Mouse (Mus musculus): ENCODE measurements around the gene Cx3cl1. TPM values are rescaled to one million over a fixed set of nuclear protein-coding genes. Genes with fewer than 3 reads are reported as not detected.
A peak's percentile ranks its signal among the peaks of the same experiment; 100 is the strongest.

Gene Cx3cl1
- polyA plus RNA-seq, 1 experiment from 2014 or later, result 4.5 TPM

- peaks cover 29% of the 10 kb centered on the region for H3K27me3 ChIP-seq (replicated peaks; ENCODE audit: low read depth, poor library complexity, severe bottlenecking)
- WGBS, result 53% methylated on average over 5 of the region's 5 CpGs
- H3K4me3 ChIP-seq, result no peak overlapping the region
- peaks cover 40% of the 10 kb centered on the region for H3K4me1 ChIP-seq
- no peaks in the 10 kb centered on the region for H3K9me3 ChIP-seq
- no peak for DNase-seq (ENCODE audit: low spot score)
- H3K27ac ChIP-seq (replicated peaks), result peak overlapping the region; percentile 2
- H3K36me3 ChIP-seq (replicated peaks), result no peaks in the 10 kb centered on the region
Measured at GRCm38 (mm10) chr8:94778473-94778872, 6.7 kb downstream of the Cx3cl1 start.

GRCm38 (mm10) chr8:94778895-94779533 is 7.2 kb downstream of the Cx3cl1 start:
- Histone ChIP-seq H3K4me1 (peaks cover 35% of the 10 kb centered on the region), H3K9me3 (no peaks in the 10 kb centered on the region), H3K36me3 (replicated peaks) (no peaks in the 10 kb centered on the region), H3K27me3 (replicated peaks; ENCODE audit: low read depth, poor library complexity, severe bottlenecking) (peaks cover 23% of the 10 kb centered on the region), H3K4me3 (no peak overlapping the region), H3K27ac (replicated peaks) (peak overlapping the region; percentile 2)
- no peak for DNase-seq (ENCODE audit: low spot score)
- 74% methylated on average over 10 of the region's 10 CpGs for WGBS

DNA sequence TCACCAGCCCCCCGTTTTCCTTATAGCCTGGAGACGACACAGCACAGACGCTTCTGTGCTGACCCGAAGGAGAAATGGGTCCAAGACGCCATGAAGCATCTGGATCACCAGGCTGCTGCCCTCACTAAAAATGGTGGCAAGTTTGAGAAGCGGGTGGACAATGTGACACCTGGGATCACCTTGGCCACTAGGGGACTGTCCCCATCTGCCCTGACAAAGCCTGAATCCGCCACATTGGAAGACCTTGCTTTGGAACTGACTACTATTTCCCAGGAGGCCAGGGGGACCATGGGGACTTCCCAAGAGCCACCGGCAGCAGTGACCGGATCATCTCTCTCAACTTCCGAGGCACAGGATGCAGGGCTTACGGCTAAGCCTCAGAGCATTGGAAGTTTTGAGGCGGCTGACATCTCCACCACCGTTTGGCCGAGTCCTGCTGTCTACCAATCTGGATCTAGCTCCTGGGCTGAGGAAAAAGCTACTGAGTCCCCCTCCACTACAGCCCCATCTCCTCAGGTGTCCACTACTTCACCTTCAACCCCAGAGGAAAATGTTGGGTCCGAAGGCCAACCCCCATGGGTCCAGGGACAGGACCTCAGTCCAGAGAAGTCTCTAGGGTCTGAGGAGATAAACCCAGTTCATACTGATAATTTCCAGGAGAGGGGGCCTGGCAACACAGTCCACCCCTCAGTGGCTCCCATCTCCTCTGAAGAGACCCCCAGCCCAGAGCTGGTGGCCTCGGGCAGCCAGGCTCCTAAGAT is 7.9 kb downstream of the Cx3cl1 start:
- peaks cover 16% of the 10 kb centered on the region for H3K27me3 ChIP-seq (replicated peaks; ENCODE audit: low read depth, poor library complexity, severe bottlenecking)
- H3K27ac ChIP-seq (replicated peaks), result no peak overlapping the region; the same call in 1 of the 2 replicates
- peaks cover 37% of the 10 kb centered on the region for H3K4me1 ChIP-seq
- no peaks in the 10 kb centered on the region for H3K9me3 ChIP-seq
- no peak overlapping the region for H3K4me3 ChIP-seq
- 92% methylated on average over 16 of the region's 16 CpGs for WGBS
- H3K36me3 ChIP-seq (replicated peaks), result no peaks in the 10 kb centered on the region
- no peak for DNase-seq (ENCODE audit: low spot score)

GRCm38 (mm10) chr8:94780491-94781154 is 8.8 kb downstream of the Cx3cl1 start:
- H3K4me3 ChIP-seq, result no peak overlapping the region
- no peaks in the 10 kb centered on the region for H3K36me3 ChIP-seq (replicated peaks)
- 0 out of 2 replicates have a peak, but pooled peaks cover 7% of the 10 kb centered on the region for H3K27me3 ChIP-seq (replicated peaks; ENCODE audit: low read depth, poor library complexity, severe bottlenecking)
- no peaks in the 10 kb centered on the region for H3K9me3 ChIP-seq
- WGBS, result 79% methylated on average over 21 of the region's 21 CpGs
- H3K4me1 ChIP-seq, result peaks cover 43% of the 10 kb centered on the region
- 0 out of 2 replicates have a peak overlapping the region, but pooled peaks have one; percentile 10 for H3K27ac ChIP-seq (replicated peaks)
- DNase-seq (ENCODE audit: low spot score), result no peak

GRCm38 (mm10) chr8:94781155-94781837 is 9.5 kb downstream of the Cx3cl1 start:
- 57% methylated on average over 7 of the region's 7 CpGs for WGBS
- peaks cover 44% of the 10 kb centered on the region for H3K4me1 ChIP-seq
- H3K36me3 ChIP-seq (replicated peaks), result no peaks in the 10 kb centered on the region
- H3K9me3 ChIP-seq, result no peaks in the 10 kb centered on the region
- no peak overlapping the region for H3K27ac ChIP-seq (replicated peaks)
- 0 out of 2 replicates have a peak, but pooled peaks cover 5% of the 10 kb centered on the region for H3K27me3 ChIP-seq (replicated peaks; ENCODE audit: low read depth, poor library complexity, severe bottlenecking)
- H3K4me3 ChIP-seq, result 0 out of 2 replicates have a peak overlapping the region, but pooled peaks have one; percentile 19
- no peak for DNase-seq (ENCODE audit: low spot score)

DNA sequence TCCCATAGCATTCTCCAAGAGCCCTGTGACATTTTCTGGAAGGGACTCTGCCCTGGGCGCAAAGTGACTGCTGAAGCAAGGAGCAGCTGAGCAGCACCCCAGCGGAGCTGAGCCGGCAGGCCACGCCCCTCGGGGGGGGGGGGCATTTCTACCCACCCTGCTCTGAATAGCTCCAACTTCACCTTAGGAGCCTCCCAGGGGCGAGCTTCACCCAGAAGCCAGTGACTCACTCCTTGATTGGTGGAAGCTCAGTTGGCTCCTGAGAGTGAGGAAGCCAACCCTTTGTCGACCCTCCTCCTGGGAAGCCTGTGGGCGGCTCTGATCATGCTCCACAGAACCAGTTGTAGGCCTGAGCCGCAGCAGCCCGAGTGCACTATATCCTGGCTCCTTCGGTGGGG is 10.0 kb downstream of the Cx3cl1 start:
- H3K36me3 ChIP-seq (replicated peaks), result no peaks in the 10 kb centered on the region
- DNase-seq (ENCODE audit: low spot score), result peak; percentile 43
- 7% methylated on average over 11 of the region's 11 CpGs for WGBS

DNA sequence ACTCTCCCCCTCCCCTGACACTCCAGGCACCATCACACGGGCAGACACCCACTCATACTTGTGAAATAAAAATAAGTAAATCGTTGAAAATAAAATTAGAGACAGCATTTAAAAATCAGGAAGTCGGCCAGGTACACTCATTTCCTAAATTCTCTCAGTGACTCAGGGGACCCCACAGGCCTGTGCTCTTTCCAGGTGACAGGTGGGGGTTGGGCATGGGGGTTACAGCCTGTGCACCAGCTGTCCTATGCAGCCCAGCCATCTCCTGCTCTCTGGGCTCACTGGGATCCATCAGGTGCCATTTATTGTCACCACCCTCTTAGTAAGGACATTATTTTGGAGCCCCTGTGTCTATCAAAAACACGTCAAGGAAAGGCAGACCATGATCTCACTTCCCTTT is 12.1 kb downstream of the Cx3cl1 start:
- no peaks in the 10 kb centered on the region for H3K9me3 ChIP-seq
- WGBS, result 76% methylated on average over 4 of the region's 4 CpGs
- no peak overlapping the region for H3K27ac ChIP-seq (replicated peaks)

More for the DNA sequence above, 10.0 kb downstream of the Cx3cl1 start:
- peaks cover 44% of the 10 kb centered on the region for H3K4me1 ChIP-seq
- H3K9me3 ChIP-seq, result no peaks in the 10 kb centered on the region
- H3K4me3 ChIP-seq, result peak overlapping the region; percentile 19; the same call in 1 of the 2 replicates
- H3K27me3 ChIP-seq (replicated peaks; ENCODE audit: low read depth, poor library complexity, severe bottlenecking), result 0 out of 2 replicates have a peak, but pooled peaks cover 5% of the 10 kb centered on the region
- no peak overlapping the region for H3K27ac ChIP-seq (replicated peaks)

DNA sequence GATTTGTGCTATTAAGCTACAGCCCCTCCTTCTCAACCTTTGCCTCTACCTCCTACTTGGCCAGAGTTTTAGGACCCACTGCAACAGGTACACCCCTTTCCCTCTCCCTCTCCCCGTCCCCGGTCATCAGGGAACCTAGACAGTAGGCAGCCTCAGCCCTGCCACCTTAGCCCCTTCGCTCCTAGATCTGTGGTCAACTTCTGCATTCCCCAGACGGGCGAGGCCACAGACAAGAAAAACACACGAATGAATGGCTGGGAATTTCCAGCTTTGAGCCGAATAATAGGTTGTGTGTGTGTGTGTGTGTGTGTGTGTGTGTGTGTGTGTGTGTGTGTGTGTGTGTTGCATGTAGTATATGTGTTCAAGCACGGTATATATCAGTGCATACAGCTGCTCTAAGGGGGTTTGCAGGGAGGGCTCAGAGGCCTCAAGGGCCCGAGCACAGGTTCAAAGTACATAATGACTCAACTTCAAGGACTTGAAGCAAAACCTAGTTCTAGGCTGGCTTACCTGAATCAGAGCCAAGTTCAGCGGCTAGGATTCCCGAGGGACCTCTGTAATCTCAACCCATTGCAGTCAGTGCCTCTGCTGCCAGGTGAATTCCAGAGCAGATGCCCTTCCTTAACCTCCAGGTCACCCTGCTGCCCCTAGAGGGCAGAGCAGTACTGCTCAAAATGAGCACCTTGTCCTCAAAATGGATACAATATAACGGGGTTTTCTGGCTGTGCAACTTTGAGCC is 13.6 kb downstream of the Cx3cl1 start:
- DNase-seq (ENCODE audit: low spot score), result no peak
- Histone ChIP-seq H3K4me3 (no peak overlapping the region), H3K4me1 (peaks cover 33% of the 10 kb centered on the region), H3K27ac (replicated peaks) (no peak overlapping the region), H3K9me3 (no peaks in the 10 kb centered on the region), H3K27me3 (replicated peaks; ENCODE audit: low read depth, poor library complexity, severe bottlenecking) (0 out of 2 replicates have a peak, but pooled peaks cover 5% of the 10 kb centered on the region), H3K36me3 (replicated peaks) (no peaks in the 10 kb centered on the region)
- 73% methylated on average over 12 of the region's 12 CpGs for WGBS

More for the DNA sequence above, 12.1 kb downstream of the Cx3cl1 start:
- Histone ChIP-seq H3K4me1 (peaks cover 35% of the 10 kb centered on the region), H3K4me3 (no peak overlapping the region), H3K36me3 (replicated peaks) (no peaks in the 10 kb centered on the region), H3K27me3 (replicated peaks; ENCODE audit: low read depth, poor library complexity, severe bottlenecking) (0 out of 2 replicates have a peak, but pooled peaks cover 5% of the 10 kb centered on the region)
- DNase-seq (ENCODE audit: low spot score), result no peak

DNA sequence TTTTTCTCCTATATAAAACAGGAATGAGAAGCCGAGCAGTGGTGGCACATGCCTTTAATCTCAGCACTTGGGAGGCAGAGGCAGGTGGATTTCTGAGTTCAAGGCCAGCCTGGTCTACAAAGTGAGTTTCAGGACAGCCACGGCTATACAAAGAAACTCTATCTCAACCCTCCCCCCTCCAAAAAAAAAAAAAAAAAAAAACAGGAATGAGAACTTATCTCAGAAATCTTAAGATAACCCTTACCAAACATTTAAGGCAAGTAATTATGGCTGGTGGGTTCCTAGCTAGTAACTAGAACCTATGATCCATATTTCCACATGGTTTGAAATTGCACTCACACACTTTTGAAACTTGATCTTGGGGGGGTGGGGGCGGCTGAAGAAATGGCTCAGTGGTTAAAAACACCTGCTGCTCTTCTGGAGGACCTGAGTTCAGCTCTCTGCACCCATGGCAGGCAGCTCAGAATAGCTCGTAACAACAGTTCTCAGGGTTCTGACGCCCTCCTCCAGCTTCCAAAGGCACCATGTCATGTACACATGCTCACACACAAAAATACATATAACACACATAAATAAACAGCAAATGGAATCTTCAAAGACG is 14.3 kb downstream of the Cx3cl1 start:
- Histone ChIP-seq H3K4me1 (peaks cover 29% of the 10 kb centered on the region), H3K4me3 (no peak overlapping the region), H3K27me3 (replicated peaks; ENCODE audit: low read depth, poor library complexity, severe bottlenecking) (no peaks in the 10 kb centered on the region), H3K9me3 (no peaks in the 10 kb centered on the region), H3K36me3 (replicated peaks) (no peaks in the 10 kb centered on the region), H3K27ac (replicated peaks) (no peak overlapping the region)
- WGBS, result 74% methylated on average over 6 of the region's 6 CpGs
- no peak for DNase-seq (ENCODE audit: low spot score)

GRCm38 (mm10) chr8:94787524-94788501 is 16.0 kb downstream of the Cx3cl1 start:
- no peak overlapping the region for H3K27ac ChIP-seq (replicated peaks)
- no peaks in the 10 kb centered on the region for H3K36me3 ChIP-seq (replicated peaks)
- DNase-seq (ENCODE audit: low spot score), result no peak
- no peak overlapping the region for H3K4me3 ChIP-seq
- WGBS, result 66% methylated on average over 15 of the region's 15 CpGs
- no peaks in the 10 kb centered on the region for H3K9me3 ChIP-seq
- peaks cover 18% of the 10 kb centered on the region for H3K4me1 ChIP-seq
- no peaks in the 10 kb centered on the region for H3K27me3 ChIP-seq (replicated peaks; ENCODE audit: low read depth, poor library complexity, severe bottlenecking)

All from embryonic facial prominence, embryonic 10.5 days (tissue).